ENCODE assay signal across 16 mouse cellular contexts in genomic region chr16:42308761-42309160, GRCm38 (mm10).
"Had no signal": no experiment of that assay in that cellular context is flagged by ENCODE, and none has a peak within 500 bp of the region (broad histone marks: within the 10 kb centered on the region; RNA-seq: fewer than 3 reads in every experiment).

No protein-coding gene starts in this region.

- H3K36me3 ChIP-seq: intestine, embryonic 15.5 days; limb, embryonic 13.5 days; liver, embryonic 15.5 days; neural tube, embryonic 15.5 days had no signal

- H3K9ac ChIP-seq: intestine, embryonic 15.5 days; limb, embryonic 13.5 days; liver, embryonic 15.5 days; neural tube, embryonic 15.5 days had no signal

- H3K4me2 ChIP-seq: intestine, embryonic 15.5 days; limb, embryonic 13.5 days; liver, embryonic 11.5 days; liver, embryonic 15.5 days; neural tube, embryonic 15.5 days had no signal

- H3K4me3 ChIP-seq: intestine, embryonic 15.5 days; layer of hippocampus, adult 2 months; limb, embryonic 13.5 days; liver, embryonic 15.5 days; myocyte; neural tube, embryonic 15.5 days had no signal

- H3K27ac ChIP-seq: intestine, embryonic 15.5 days; layer of hippocampus, adult 2 months; limb, embryonic 13.5 days; liver, embryonic 15.5 days; neural tube, embryonic 15.5 days; stomach, postnatal 0 days had no signal

- H3K9me3 ChIP-seq: intestine, embryonic 15.5 days; limb, embryonic 13.5 days; liver, embryonic 15.5 days; neural tube, embryonic 15.5 days had no signal

- H3K27me3 ChIP-seq: intestine, embryonic 15.5 days; limb, embryonic 13.5 days; liver, embryonic 15.5 days; neural tube, embryonic 15.5 days had no signal

- ATAC-seq: intestine, embryonic 15.5 days; lung, postnatal 0 days had no signal

- DNase-seq: kidney, adult 18-20 months; kidney, postnatal 10 days; kidney, postnatal 4 days; left cerebral cortex, postnatal 4 days; lung, adult 2 months; lung, postnatal 36 days; thymus, postnatal 14 days had no signal

- H3K4me1 ChIP-seq: liver, embryonic 15.5 days had no signal
